Mouse (Mus musculus) intestine, embryonic 15.5 days (tissue): ENCODE results near the gene Lmx1b. TPM values are rescaled to one million over a fixed set of nuclear protein-coding genes. Genes with fewer than 3 reads are reported as not detected.

Experiments
- ATAC-seq: fragments of 200-750 bp; cut with Nextera tagmentation; 2 replicates; pipeline ENCODE4 v1.8.0; 2017; ENCODE audit warnings: moderate TSS enrichment, moderate library complexity
- H3K27ac ChIP-seq: fragments of 300-500 bp; sonication (generic); 2 replicates; pipeline ENCODE4 v1.5.1; 2015; ENCODE audit warnings: mild to moderate bottlenecking, inconsistent platforms
- H3K27me3 ChIP-seq: fragments of 300-500 bp; sonication (generic); replicated peaks from 2 replicates; pipeline ENCODE4 v1.6.1; 2015; ENCODE audit warnings: inconsistent platforms
- H3K36me3 ChIP-seq: fragments of 300-500 bp; sonication (generic); 2 replicates; pipeline ENCODE4 v1.6.1; 2015; ENCODE audit warnings: inconsistent platforms
- H3K4me1 ChIP-seq: fragments of 300-500 bp; sonication (generic); replicated peaks from 2 replicates; pipeline ENCODE4 v1.6.1; 2015; ENCODE audit warnings: inconsistent platforms
- H3K4me2 ChIP-seq: fragments of 300-500 bp; sonication (generic); replicated peaks from 2 replicates; pipeline ENCODE4 v1.6.1; 2015; ENCODE audit warnings: mild to moderate bottlenecking, inconsistent platforms
- H3K4me3 ChIP-seq: fragments of 300-500 bp; sonication (generic); replicated peaks from 2 replicates; pipeline ENCODE4 v1.5.1; 2015; ENCODE audit warnings: inconsistent platforms
- H3K9ac ChIP-seq: fragments of 300-500 bp; sonication (generic); 2 replicates; pipeline ENCODE4 v1.6.1; 2015; ENCODE audit warnings: inconsistent platforms
- H3K9me3 ChIP-seq: fragments of 300-500 bp; sonication (generic); 2 replicates; pipeline ENCODE4 v1.6.1; 2016; ENCODE audit warnings: inconsistent platforms
- WGBS: fragments of 180-500 bp; shearing (Covaris S2); methylation state at CpG from one replicate; pipeline ENCODE4 v1.1.7; 2015; 5-methylcytosine and 5-hydroxymethylcytosine counted together
- polyA plus RNA-seq: library from polyadenylated mRNA; unstranded; fragments of >200 nt; fragmentation: Nextera tagmentation; extraction: Ambion mirVana; gene quantifications from 2 replicates; pipeline ENCODE4 v1.2.1, GENCODE M21; 2015

The Lmx1b gene
- polyA plus RNA-seq, 1 experiment from 2014 or later: 0.05 TPM

DNA sequence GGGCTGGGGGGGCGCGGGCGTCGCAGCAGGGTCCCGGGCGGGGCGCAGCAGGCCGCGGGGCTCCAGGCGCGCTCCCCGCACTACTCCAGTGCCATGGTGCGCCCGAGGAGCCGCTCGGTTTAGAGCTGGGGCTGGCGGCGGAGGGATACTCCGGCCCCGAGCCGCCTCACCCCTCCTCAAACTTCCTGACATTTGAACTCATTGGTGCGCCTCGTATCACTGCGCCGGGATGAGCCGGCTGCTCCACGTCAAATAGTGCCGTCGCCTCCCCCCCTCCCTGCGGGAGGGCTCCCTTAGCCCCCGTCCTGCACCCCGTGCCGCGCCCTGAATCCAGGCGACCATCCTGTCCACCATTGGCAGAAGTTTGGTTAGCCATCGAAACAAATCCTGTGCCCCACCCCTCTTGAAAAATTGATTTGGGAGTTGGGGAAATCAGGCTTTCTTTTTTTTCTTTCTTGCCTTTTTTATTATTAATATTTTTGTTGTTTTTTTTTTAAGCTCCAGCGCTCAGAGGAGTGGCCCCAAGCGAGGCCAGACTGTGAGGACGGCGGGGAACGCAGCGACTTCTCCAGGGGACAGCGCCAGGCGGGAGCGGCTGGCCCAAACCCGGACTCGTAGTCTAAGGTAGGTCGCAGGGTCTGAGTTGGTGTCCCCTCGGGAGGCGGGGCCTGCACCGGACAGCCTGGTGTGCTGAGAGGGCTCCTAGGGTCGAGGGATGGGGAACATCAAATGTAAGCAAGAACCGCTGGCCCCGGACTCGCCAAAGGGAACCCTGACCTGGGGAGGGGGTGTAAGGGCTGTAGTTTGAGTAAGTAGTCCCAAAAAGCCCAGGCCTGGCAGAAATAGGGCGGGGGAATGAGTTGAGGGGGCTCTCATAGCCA, 907 bp upstream of the Lmx1b start:
- Histone ChIP-seq H3K27me3 (peaks cover 98% of the 10 kb centered on the region), H3K4me2 (peak overlapping the region; percentile 72), H3K36me3 (no peaks in the 10 kb centered on the region), H3K27ac (no peak overlapping the region), H3K9ac (no peak overlapping the region), H3K9me3 (no peaks in the 10 kb centered on the region), H3K4me3 (peak overlapping the region; percentile 43), H3K4me1 (peaks cover 35% of the 10 kb centered on the region)
- under 1% methylated on average over 49 of the region's 56 CpGs for WGBS
- peak; percentile 55 for ATAC-seq

DNA sequence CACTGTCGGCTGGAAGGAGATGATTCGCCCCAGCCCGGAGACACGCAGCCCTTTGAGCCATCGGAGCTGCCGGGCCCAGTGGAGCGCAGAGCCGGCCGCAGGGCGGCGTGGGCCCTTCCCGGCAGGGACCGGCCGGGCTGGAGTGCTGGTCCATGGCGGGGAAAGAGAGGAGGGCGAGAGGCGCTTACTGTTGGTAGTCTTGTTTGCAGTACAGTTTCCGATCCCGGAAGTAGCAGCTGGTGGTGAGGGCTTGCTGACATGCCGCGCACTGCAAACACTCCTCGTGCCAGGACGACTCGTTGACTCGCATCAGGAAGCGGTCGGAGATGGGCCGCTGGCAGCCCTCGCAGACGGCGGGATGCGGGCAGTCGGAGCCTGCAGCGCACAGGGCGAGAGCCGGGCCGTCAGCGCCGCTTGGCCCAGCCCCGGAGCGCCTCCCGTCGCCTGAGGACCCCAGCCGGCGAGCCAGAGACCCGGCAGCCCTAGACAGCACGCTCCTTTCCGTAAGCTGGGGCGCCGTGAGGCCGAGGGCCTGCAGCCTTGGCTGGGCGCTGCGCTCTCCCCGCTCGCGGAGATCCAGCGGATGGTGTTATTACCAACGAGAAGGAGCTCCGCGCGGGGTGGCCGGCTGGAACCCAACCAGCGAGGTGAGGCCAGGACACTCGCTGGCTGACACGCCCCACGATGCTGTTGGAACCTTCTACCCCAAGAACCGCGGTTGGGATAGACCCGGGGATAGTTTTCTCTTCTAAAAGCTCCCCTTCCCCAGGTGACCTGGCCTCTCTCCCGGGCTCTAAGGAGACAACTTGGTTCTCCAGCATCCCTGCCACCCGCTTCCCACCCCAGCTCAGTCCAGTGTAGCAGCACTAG, 775 bp downstream of the Lmx1b start:
- H3K27me3 ChIP-seq: peaks cover 98% of the 10 kb centered on the region
- peaks cover 38% of the 10 kb centered on the region for H3K4me1 ChIP-seq
- peak; percentile 53 for ATAC-seq
- no peak overlapping the region for H3K9ac ChIP-seq
- peak overlapping the region; percentile 53 for H3K4me2 ChIP-seq
- no peaks in the 10 kb centered on the region for H3K36me3 ChIP-seq
- H3K27ac ChIP-seq: no peak overlapping the region
- 0 out of 2 replicates have a peak, but pooled peaks cover 3% of the 10 kb centered on the region for H3K9me3 ChIP-seq
- 1% methylated on average over 71 of the region's 71 CpGs for WGBS
- peak overlapping the region; percentile 27 for H3K4me3 ChIP-seq

DNA sequence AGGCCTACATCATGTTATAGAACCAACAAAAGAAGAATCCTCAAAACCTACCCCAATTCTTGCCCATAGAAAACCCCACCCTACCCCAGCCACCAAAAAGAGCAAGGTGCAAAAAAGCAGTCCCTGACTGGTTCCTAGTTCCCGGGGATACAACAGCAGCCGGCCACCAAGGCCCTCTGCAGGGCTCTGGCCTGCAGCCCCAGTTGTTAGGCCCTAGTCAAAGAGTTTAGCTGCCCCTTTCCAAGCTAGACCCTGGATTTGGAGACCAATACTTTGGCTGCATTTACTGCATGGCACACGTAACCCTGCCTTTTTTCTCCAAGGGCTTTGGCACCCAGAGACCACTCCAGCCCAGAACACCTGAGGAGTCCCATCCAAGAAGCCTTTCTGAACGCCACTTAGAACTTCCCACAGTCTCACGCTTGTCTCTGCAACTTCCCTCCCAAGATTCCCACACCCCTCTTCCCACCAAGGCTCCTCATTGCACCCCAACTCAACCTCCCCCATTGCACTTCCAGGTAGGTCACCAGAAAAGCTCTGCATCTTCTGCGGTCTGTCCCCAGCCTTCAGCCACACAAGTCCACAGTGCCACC, 2.1 kb downstream of the Lmx1b start:
- no peak overlapping the region for H3K4me3 ChIP-seq
- peaks cover 38% of the 10 kb centered on the region for H3K4me1 ChIP-seq
- no peak overlapping the region for H3K27ac ChIP-seq
- H3K36me3 ChIP-seq: no peaks in the 10 kb centered on the region
- H3K27me3 ChIP-seq: peaks cover 98% of the 10 kb centered on the region
- ATAC-seq: no peak
- WGBS: 32% methylated on average over 6 of the region's 6 CpGs
- H3K4me2 ChIP-seq: no peak overlapping the region
- H3K9ac ChIP-seq: no peak overlapping the region
- 0 out of 2 replicates have a peak, but pooled peaks cover 3% of the 10 kb centered on the region for H3K9me3 ChIP-seq

DNA sequence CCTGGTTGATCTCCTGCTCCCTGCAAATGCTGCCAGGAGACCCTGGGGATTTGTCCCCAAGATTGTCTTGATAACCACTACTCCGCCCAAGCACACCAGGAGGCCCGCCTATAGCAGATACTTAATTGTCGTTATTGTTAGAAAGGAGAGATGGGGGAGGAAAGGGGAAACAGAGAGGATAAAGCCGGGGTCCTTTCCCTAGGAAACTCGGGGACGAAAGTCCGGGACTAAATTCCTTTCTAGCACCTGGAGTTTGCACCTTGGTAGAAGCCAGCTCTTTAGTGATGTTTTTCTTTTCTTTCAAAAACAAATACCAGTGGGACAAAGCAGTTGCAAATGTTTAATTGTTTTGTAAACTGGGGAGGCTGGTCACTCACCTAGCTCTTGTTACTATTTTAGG, 3.0 kb downstream of the Lmx1b start:
- no peak for ATAC-seq
- Histone ChIP-seq H3K27me3 (peaks cover 98% of the 10 kb centered on the region), H3K36me3 (no peaks in the 10 kb centered on the region), H3K4me1 (peaks cover 31% of the 10 kb centered on the region), H3K4me3 (no peak overlapping the region), H3K27ac (no peak overlapping the region), H3K9ac (no peak overlapping the region), H3K4me2 (no peak overlapping the region), H3K9me3 (0 out of 2 replicates have a peak, but pooled peaks cover 3% of the 10 kb centered on the region)
- WGBS: 8% methylated on average over 7 of the region's 7 CpGs

DNA sequence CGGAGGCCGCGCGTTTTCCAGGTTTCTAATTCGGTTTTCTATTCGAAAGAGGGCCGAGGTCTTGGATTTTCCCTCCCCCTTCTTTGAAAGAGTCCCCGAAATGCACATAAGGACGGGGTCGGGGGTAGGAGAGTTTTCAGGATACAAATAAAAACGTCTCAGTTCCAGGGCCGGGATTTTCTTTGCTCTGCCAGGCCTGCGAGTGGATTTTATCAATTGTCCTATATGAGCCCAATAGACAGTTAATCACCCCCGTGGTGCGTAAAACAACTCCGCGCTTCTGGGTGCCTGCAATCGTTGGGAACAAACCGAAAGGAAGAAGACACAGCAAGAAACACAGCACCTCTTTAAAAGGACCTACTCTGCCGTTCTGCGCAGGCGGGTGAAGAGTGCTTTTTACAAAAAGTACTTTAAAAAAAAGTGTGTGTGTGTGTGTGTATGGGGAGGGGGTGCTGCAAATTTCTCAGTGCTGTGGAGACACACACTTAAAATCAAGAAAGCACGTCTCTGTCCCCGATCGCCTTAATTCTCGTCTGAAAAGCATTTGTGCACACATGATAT, 3.6 kb downstream of the Lmx1b start:
- H3K36me3 ChIP-seq: no peaks in the 10 kb centered on the region
- 0 out of 2 replicates have a peak, but pooled peaks cover 3% of the 10 kb centered on the region for H3K9me3 ChIP-seq
- no peak overlapping the region for H3K4me3 ChIP-seq
- no peak for ATAC-seq
- WGBS: 1% methylated on average over 26 of the region's 26 CpGs
- peaks cover 28% of the 10 kb centered on the region for H3K4me1 ChIP-seq
- no peak overlapping the region for H3K27ac ChIP-seq
- no peak overlapping the region for H3K9ac ChIP-seq
- no peak overlapping the region for H3K4me2 ChIP-seq
- H3K27me3 ChIP-seq: peaks cover 98% of the 10 kb centered on the region

DNA sequence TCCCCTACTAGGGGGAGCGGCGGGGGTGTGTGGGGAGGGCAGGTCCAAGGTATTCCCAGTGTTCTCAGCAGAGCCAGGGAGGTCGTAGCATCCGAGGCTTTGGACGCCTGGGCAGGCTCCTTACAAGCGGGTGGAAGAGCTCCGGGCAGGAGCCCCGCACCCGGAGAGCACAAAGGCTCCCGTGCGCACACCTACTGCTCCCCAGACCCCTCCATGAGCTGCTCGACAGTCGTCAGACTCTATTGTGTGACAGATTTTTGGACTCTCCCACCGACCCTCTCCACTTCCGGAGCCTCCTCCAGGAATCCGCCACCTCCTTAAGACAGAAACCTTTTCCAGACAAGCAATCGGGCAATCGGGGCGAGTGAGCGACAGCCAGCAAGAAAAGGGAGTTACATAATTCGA, 4.2 kb downstream of the Lmx1b start:
- no peak overlapping the region for H3K4me2 ChIP-seq
- no peaks in the 10 kb centered on the region for H3K36me3 ChIP-seq
- peaks cover 29% of the 10 kb centered on the region for H3K4me1 ChIP-seq
- no peak overlapping the region for H3K4me3 ChIP-seq
- ATAC-seq: no peak
- 0 out of 2 replicates have a peak, but pooled peaks cover 3% of the 10 kb centered on the region for H3K9me3 ChIP-seq
- H3K27me3 ChIP-seq: peaks cover 98% of the 10 kb centered on the region
- no peak overlapping the region for H3K27ac ChIP-seq
- H3K9ac ChIP-seq: no peak overlapping the region
- 1% methylated on average over 21 of the region's 21 CpGs for WGBS

DNA sequence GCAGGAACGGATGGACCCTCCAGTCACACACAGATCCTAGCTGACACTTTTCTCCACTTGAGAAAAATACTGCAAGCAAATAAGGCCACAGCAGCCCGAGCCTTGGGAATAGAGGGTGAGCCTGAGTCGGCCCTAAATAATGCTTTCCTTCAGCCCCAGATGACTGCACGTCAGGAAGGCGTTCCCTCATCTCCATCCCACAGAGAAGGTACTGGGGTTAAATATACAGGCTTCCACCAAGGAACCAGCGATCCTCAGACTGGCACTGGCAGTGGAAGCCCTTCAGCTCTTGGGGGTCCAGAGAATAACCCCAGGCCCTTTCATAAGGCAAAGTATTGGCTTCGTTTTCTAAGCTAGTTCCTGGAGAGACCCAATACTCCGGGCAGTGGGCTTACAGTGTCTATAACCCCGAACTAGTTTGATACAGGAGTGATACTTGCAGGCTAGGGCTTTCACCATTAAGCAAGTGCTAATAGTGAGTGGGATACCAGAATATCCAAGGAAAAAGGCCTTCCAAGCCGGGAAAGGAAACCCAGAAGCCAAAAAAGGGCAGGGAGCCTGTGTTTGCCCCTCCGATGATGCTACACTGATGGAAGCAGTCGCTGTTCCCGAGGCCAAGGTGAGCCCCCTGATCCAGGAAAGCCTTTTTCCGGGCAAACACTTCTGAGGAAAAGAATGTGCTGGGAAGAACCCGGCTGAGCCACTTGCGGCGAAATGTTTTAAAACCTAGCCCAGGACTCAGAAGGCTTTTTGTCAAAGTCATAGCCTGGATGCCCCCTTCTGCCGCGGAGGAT, 4.8 kb downstream of the Lmx1b start:
- Histone ChIP-seq H3K9ac (no peak overlapping the region), H3K27me3 (peaks cover 98% of the 10 kb centered on the region), H3K4me1 (peaks cover 23% of the 10 kb centered on the region), H3K27ac (no peak overlapping the region), H3K4me2 (no peak overlapping the region), H3K4me3 (no peak overlapping the region), H3K9me3 (0 out of 2 replicates have a peak, but pooled peaks cover 3% of the 10 kb centered on the region), H3K36me3 (no peaks in the 10 kb centered on the region)
- no peak for ATAC-seq
- WGBS: 2% methylated on average over 19 of the region's 19 CpGs

DNA sequence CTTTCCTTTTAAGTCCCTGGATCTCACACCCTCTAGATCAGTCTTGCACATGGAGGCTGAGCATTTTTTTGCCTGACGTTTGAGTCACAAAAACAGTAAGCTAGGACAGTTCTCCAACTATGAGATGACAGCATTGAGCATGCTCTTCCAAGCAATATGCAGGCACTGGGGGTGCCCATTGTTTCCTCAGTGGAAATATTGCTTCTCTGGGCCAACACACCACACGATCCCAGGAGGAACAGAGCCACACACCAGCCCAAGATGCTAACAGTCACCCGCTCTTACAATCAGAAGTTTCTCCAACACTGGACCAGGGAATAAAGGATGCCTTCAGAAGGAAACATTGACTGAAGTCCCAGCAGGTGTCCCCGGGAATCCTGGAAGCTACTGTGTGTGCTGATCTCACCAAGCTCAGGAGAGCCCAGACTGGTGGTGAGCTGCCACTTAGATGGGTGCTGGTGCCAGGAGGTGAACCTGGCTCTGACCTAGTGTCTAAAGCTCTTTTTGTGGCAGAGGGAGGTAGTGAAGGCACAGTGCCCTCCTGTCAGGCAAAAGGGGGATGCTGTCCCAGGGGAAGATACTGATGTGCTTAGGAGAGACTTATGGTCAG, 5.7 kb downstream of the Lmx1b start:
- H3K4me1 ChIP-seq: peaks cover 15% of the 10 kb centered on the region; the same call in 1 of the 2 replicates

DNA sequence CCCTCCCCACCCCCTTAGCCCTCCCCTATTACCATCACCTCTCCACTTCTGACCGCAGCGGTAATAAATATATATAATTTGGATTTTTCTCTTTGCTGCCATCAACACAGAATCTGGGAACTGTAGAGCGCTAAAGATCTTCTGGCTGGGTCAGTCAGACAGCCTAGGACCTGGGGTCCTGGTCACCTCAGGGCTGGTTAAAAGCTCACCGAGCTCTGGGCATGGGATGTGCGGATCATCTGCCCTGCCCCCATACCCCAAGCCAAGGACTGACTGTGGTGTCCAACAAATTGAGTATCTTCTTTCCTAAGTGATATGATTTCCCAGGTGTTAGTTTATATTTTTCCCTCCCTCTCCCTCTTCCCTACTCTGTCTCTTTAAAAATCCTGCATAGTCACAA, 6.4 kb downstream of the Lmx1b start:
- Histone ChIP-seq H3K27me3 (peaks cover 98% of the 10 kb centered on the region), H3K4me2 (no peak overlapping the region)

More for the DNA sequence above, 5.7 kb downstream of the Lmx1b start:
- Histone ChIP-seq H3K27me3 (peaks cover 98% of the 10 kb centered on the region), H3K4me2 (no peak overlapping the region), H3K36me3 (no peaks in the 10 kb centered on the region), H3K27ac (no peak overlapping the region), H3K9me3 (0 out of 2 replicates have a peak, but pooled peaks cover 3% of the 10 kb centered on the region), H3K4me3 (no peak overlapping the region), H3K9ac (no peak overlapping the region)
- 10% methylated on average over 4 of the region's 4 CpGs for WGBS
- ATAC-seq: no peak

DNA sequence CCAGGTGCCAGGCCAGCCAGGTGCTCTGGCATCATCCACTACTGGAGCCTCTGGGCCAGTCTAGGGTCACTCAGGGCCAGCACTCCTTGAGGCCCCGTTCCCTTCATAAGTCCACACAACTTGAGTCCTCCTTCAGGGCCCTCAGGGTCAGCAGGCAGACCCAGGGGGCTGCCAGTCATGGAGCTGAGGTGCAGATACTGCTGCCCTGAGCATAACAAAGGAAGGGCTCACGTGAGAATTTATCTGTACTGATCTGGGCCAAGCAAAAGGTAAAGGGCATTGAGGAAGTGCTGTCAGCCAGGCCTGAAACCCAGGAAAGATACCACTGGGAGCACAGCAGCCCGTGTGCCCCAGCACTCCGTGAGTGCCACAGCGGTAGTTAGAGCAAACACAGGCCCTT, 7.1 kb downstream of the Lmx1b start:
- H3K27ac ChIP-seq: no peak overlapping the region
- H3K4me3 ChIP-seq: no peak overlapping the region
- H3K9me3 ChIP-seq: 0 out of 2 replicates have a peak, but pooled peaks cover 3% of the 10 kb centered on the region
- no peak overlapping the region for H3K9ac ChIP-seq
- H3K4me2 ChIP-seq: no peak overlapping the region
- H3K36me3 ChIP-seq: no peaks in the 10 kb centered on the region
- WGBS: 5% methylated on average over 5 of the region's 5 CpGs
- H3K4me1 ChIP-seq: 0 out of 2 replicates have a peak, but pooled peaks cover 10% of the 10 kb centered on the region
- H3K27me3 ChIP-seq: peaks cover 96% of the 10 kb centered on the region
- no peak for ATAC-seq

More for the DNA sequence above, 6.4 kb downstream of the Lmx1b start:
- ATAC-seq: no peak
- Histone ChIP-seq H3K27ac (no peak overlapping the region), H3K9ac (no peak overlapping the region), H3K4me1 (0 out of 2 replicates have a peak, but pooled peaks cover 10% of the 10 kb centered on the region), H3K36me3 (no peaks in the 10 kb centered on the region), H3K9me3 (0 out of 2 replicates have a peak, but pooled peaks cover 3% of the 10 kb centered on the region), H3K4me3 (no peak overlapping the region)
- 11% methylated on average over 5 of the region's 5 CpGs for WGBS
